Mouse (Mus musculus) heart, embryonic 15.5 days (tissue): ENCODE results near the gene Nav2. TPM values are rescaled to one million over a fixed set of nuclear protein-coding genes. Genes with fewer than 3 reads are reported as not detected.
A peak's percentile ranks its signal among the peaks of the same experiment; 100 is the strongest.

Experiments
- ATAC-seq: fragments of 200-750 bp; cut with Nextera tagmentation; replicated peaks from 2 replicates; pipeline ENCODE4 v1.8.0; 2017; ENCODE audit warnings: low read depth, moderate TSS enrichment; ENCODE audit not compliant: insufficient number of reproducible peaks, insufficient read depth, low FRiP score
- H3K27ac ChIP-seq: fragments of 300-500 bp; sonication (generic); 2 replicates; pipeline ENCODE4 v1.5.1; 2015; ENCODE audit warnings: mild to moderate bottlenecking, inconsistent platforms
- H3K27me3 ChIP-seq: fragments of 300-500 bp; sonication (generic); 2 replicates; pipeline ENCODE4 v1.6.1; 2015; ENCODE audit warnings: inconsistent platforms
- H3K36me3 ChIP-seq: fragments of 300-500 bp; sonication (generic); 2 replicates; pipeline ENCODE4 v1.6.1; 2015; ENCODE audit warnings: mild to moderate bottlenecking, inconsistent platforms
- H3K4me1 ChIP-seq: fragments of 300-500 bp; sonication (generic); replicated peaks from 2 replicates; pipeline ENCODE4 v1.6.1; 2015; ENCODE audit warnings: inconsistent platforms
- H3K4me2 ChIP-seq: fragments of 300-500 bp; sonication (generic); 2 replicates; pipeline ENCODE4 v1.6.1; 2015; ENCODE audit warnings: inconsistent platforms, mild to moderate bottlenecking, moderate library complexity
- H3K4me3 ChIP-seq: fragments of 300-500 bp; sonication (generic); 2 replicates; pipeline ENCODE4 v1.5.1; 2015; ENCODE audit warnings: mild to moderate bottlenecking, inconsistent platforms
- H3K9ac ChIP-seq: fragments of 300-500 bp; sonication (generic); 2 replicates; pipeline ENCODE4 v1.6.1; 2015; ENCODE audit warnings: mild to moderate bottlenecking, inconsistent platforms
- H3K9me3 ChIP-seq: fragments of 300-500 bp; sonication (generic); replicated peaks from 2 replicates; pipeline ENCODE4 v1.6.1; 2016; ENCODE audit warnings: inconsistent platforms
- WGBS: fragments of 180-500 bp; shearing (Covaris S2); methylation state at CpG from one replicate; pipeline ENCODE4 v1.1.7; 2015; ENCODE audit warnings: mixed read lengths; 5-methylcytosine and 5-hydroxymethylcytosine counted together
- polyA plus RNA-seq: library from polyadenylated mRNA; unstranded; fragments of >200 nt; fragmentation: Nextera tagmentation; extraction: Ambion mirVana; gene quantifications from 2 replicates; pipeline ENCODE4 v1.2.1, GENCODE M21; 2015

Gene Nav2
- polyA plus RNA-seq, 1 experiment from 2014 or later = 30.7 TPM

DNA sequence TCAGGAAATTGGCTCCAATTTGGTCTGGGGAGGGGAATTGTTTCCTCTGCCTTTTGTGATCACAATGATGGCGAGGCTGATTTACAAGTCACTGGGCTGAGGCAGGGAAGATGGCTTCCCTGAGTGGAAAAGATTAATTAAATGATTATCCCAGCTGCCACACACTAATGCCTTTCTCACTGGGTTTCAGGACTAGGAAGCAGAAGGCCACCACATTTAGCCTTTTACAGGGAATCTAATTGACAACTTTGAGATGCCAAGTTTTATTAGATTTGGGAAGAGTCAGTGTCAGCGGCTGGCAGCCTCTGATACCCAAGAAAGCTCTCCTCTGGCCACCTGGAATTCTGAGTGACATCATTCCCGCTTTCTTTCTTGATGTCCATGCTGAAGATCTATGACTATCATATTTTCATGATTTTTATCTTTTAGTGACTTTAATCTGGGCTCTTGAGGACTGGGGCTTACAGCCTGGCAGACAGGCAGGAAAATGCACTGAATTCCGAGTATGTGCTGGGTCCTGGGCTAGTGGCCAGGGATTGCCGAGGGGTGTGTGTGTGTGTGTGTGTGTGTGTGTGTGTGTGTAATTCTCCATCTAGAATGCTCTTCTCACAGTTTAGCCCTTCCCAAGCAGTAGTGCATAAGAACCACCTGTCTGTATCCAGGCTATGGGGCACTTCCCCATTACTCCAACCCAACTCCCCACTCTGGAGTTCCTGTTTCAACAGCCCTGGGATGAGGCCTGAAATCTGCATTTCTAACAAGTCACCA lies 432.8 kb downstream of the Nav2 start:
- 52% methylated on average over 5 of the region's 5 CpGs for WGBS
- Histone ChIP-seq H3K4me2 (no peak overlapping the region), H3K27me3 (no peaks in the 10 kb centered on the region), H3K4me1 (peaks cover 44% of the 10 kb centered on the region), H3K9ac (no peak overlapping the region), H3K27ac (peak overlapping the region; percentile 77), H3K9me3 (no peaks in the 10 kb centered on the region), H3K4me3 (no peak overlapping the region), H3K36me3 (no peaks in the 10 kb centered on the region)
- ATAC-seq = no peak

DNA sequence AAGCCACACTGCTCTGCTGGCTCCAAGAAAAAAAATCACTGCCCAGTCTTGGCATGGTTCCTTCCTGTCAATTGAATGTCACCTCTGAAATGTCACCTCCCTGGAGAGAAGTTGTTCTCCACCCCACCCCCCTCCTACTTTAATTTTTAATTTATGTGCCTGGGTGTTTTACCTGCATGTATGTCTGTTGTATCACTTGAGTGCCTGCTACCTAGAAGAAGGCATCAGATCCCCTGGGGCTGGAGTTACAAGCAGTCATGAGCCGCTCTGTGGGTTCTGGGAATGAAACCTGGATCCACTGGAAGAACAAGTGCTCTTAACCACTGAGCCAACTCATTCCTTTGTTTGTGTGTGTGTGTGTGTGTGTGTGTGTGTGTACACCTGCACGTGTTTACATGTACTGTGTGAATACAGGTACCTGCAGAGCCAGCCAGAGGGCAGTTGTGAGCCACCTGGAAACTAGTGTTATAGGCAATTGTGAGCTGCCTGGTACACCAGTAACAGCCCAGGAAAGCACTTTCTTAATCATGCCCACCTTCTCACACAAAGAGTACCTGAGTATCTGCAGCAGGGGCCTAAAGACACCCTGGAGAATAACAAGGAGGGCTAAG lies 433.5 kb downstream of the Nav2 start:
- WGBS = 78% methylated on average over 2 of the region's 2 CpGs

GRCm38 (mm10) chr7:49342556-49343080 lies 434.1 kb downstream of the Nav2 start:
- Histone ChIP-seq H3K9me3 (no peaks in the 10 kb centered on the region), H3K4me1 (peaks cover 44% of the 10 kb centered on the region), H3K36me3 (no peaks in the 10 kb centered on the region), H3K9ac (peak overlapping the region; percentile 35; the same call in 1 of the 2 replicates), H3K4me2 (peak overlapping the region; percentile 58), H3K27me3 (no peaks in the 10 kb centered on the region), H3K4me3 (peak overlapping the region; percentile 24), H3K27ac (peak overlapping the region; percentile 77)
- no peak; the same call in 1 of the 2 replicates for ATAC-seq
- WGBS = 35% methylated on average over 13 of the region's 13 CpGs

More for the DNA sequence above, 433.5 kb downstream of the Nav2 start:
- Histone ChIP-seq H3K9me3 (no peaks in the 10 kb centered on the region), H3K4me2 (peak overlapping the region; percentile 58; the same call in 1 of the 2 replicates), H3K36me3 (no peaks in the 10 kb centered on the region), H3K4me1 (peaks cover 44% of the 10 kb centered on the region), H3K27me3 (no peaks in the 10 kb centered on the region), H3K9ac (no peak overlapping the region), H3K4me3 (no peak overlapping the region), H3K27ac (peak overlapping the region; percentile 77)
- ATAC-seq = no peak

GRCm38 (mm10) chr7:49343081-49343600 lies 434.6 kb downstream of the Nav2 start:
- 8% methylated on average over 16 of the region's 16 CpGs for WGBS
- Histone ChIP-seq H3K36me3 (no peaks in the 10 kb centered on the region), H3K9ac (peak overlapping the region; percentile 35; the same call in 1 of the 2 replicates), H3K9me3 (no peaks in the 10 kb centered on the region), H3K4me1 (peaks cover 44% of the 10 kb centered on the region), H3K4me2 (peak overlapping the region; percentile 58), H3K4me3 (peak overlapping the region; percentile 24), H3K27me3 (no peaks in the 10 kb centered on the region), H3K27ac (peak overlapping the region; percentile 77)
- peak; percentile 73 for ATAC-seq

DNA sequence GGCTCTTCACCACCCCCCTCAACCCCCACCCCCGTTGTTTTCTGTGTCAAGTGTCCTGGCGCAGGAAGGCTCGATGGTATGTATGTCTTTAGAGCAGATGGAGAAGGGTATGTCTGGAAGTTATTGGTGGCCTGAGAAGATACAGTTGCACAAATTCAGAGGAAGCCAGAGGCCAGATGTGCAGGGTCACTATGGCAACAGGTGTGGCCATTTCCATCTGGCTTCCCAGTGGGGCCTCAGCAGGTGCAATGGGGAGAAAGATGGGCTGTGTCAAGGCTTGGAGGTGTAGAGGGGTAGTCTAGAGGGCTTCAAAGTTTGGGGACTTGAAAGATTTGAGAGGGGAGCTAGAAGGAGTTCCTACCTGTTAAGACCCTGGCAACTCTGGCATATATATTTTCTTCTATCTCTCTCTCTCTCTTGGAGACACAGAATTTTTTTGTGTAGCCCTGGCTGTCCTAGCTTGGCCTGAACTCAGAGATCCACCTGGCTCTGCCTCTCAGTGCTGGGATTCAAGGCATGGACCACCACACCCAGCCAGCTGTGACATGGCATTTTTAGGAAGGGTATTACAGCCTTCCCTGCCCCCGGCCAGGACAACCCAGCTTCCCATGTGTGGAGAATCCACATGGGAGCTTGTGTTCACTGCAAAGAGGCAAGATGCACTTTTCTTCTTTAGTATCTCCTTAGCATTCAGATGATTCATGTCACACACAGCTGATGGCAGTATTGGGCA lies 435.4 kb downstream of the Nav2 start:
- ATAC-seq = 0 out of 2 replicates have a peak, but pooled peaks have one; percentile 14
- H3K4me2 ChIP-seq = peak overlapping the region; percentile 58
- H3K4me3 ChIP-seq = peak overlapping the region; percentile 24; the same call in 1 of the 2 replicates
- H3K36me3 ChIP-seq = no peaks in the 10 kb centered on the region
- H3K27ac ChIP-seq = peak overlapping the region; percentile 77
- H3K9me3 ChIP-seq = no peaks in the 10 kb centered on the region
- H3K27me3 ChIP-seq = no peaks in the 10 kb centered on the region
- WGBS = 57% methylated on average over 4 of the region's 4 CpGs
- H3K4me1 ChIP-seq = peaks cover 44% of the 10 kb centered on the region
- no peak overlapping the region for H3K9ac ChIP-seq

- peaks cover 22% of the 10 kb centered on the region for H3K4me1 ChIP-seq
- 50% methylated on average over 16 of the region's 16 CpGs for WGBS
- no peak overlapping the region for H3K27ac ChIP-seq
- H3K9ac ChIP-seq = no peak overlapping the region
- H3K9me3 ChIP-seq = no peaks in the 10 kb centered on the region
- ATAC-seq = no peak
- no peak overlapping the region for H3K4me3 ChIP-seq
- no peaks in the 10 kb centered on the region for H3K36me3 ChIP-seq
- H3K4me2 ChIP-seq = no peak overlapping the region
- H3K27me3 ChIP-seq = no peaks in the 10 kb centered on the region
Observed at GRCm38 (mm10) chr7:49347338-49348272, 439.1 kb downstream of the Nav2 start.

DNA sequence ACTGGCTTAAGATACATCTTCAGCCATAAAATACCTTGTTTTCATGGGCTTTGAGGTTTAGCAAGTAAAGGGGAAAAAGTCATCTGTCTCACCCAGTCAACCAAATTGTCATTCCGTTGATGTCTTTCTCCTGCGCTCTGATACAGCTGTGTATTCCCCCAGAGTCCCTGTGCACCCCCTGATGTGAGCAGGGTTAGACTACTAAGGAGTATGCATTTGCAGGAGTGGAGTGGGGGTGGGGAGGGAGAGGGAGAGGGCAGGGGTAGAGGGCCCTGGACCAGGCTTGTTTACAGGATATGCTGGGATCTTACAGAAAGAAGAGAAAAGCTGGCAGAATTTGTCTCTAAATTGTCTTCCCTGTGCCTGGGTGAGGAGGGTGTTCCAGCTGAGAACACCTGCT lies 440.1 kb downstream of the Nav2 start:
- ATAC-seq = no peak

DNA sequence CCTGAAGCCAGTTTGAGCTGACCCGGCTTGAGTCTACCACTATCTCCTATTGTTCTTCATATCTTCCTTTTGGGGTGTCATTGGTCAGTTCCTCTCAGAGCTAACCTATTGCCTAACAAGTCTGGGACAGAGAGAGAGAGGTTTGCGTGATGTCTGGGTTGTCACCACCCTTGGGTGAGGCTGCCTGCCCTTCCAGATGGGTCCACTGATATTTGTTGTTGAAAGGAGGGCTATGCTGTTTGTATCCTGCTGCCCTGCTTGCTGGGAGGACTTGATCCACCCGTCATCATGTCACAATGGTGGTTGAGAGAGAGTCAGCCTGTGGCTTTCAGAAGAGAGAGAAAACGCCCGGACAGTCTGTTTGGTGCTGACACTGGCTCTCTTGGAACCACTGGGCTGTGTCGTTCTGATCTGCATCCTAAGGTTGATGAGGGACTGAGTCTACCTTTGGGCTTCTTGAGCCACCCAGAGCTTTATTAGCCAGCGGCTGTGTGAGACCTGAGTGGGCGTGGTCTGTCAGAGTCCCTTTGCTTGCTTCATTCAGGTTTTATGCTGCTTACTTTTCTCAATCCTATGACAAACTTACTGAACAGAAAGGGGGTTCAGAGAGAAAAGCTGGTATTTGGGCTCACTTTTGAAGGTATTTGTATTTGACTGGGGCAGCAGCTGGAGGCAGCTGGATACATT lies 441.9 kb downstream of the Nav2 start:
- WGBS = 60% methylated on average over 8 of the region's 8 CpGs
- H3K9me3 ChIP-seq = no peaks in the 10 kb centered on the region
- no peaks in the 10 kb centered on the region for H3K4me1 ChIP-seq
- H3K4me3 ChIP-seq = no peak overlapping the region
- no peaks in the 10 kb centered on the region for H3K36me3 ChIP-seq
- no peak overlapping the region for H3K27ac ChIP-seq
- no peaks in the 10 kb centered on the region for H3K27me3 ChIP-seq
- H3K4me2 ChIP-seq = no peak overlapping the region
- ATAC-seq = no peak
- H3K9ac ChIP-seq = no peak overlapping the region

More for the DNA sequence above, 440.1 kb downstream of the Nav2 start:
- peaks cover 12% of the 10 kb centered on the region for H3K4me1 ChIP-seq
- no peak overlapping the region for H3K4me2 ChIP-seq
- 51% methylated on average over 2 of the region's 2 CpGs for WGBS
- no peak overlapping the region for H3K27ac ChIP-seq
- H3K27me3 ChIP-seq = no peaks in the 10 kb centered on the region
- H3K4me3 ChIP-seq = no peak overlapping the region
- no peak overlapping the region for H3K9ac ChIP-seq
- H3K36me3 ChIP-seq = no peaks in the 10 kb centered on the region
- H3K9me3 ChIP-seq = no peaks in the 10 kb centered on the region

- 68% methylated on average over 11 of the region's 11 CpGs for WGBS
- ATAC-seq = no peak
- Histone ChIP-seq H3K27me3 (no peaks in the 10 kb centered on the region), H3K4me3 (no peak overlapping the region), H3K9me3 (no peaks in the 10 kb centered on the region), H3K36me3 (no peaks in the 10 kb centered on the region), H3K27ac (no peak overlapping the region), H3K4me1 (no peaks in the 10 kb centered on the region), H3K4me2 (no peak overlapping the region), H3K9ac (no peak overlapping the region)
Observed at GRCm38 (mm10) chr7:49351596-49352258, 443.2 kb downstream of the Nav2 start.
